Mouse (Mus musculus) adrenal gland, adult (tissue): ENCODE data around the gene Ddb2.

Source experiments
- DNase-seq, 2 experiments: peaks; one replicate each; pipeline ENCODE4 v3.0.0; 2022 to 2023; ENCODE audit warnings: low spot score in 1 of 2; ENCODE audit not compliant: inconsistent age in 2 of 2

Ddb2 gene

GRCm38 (mm10) chr2:91196577-91197001 lies 40.2 kb downstream of the Ddb2 start:
- peak; percentile 24 to 49 for DNase-seq

- peak; percentile 86 to 92 for DNase-seq
Measured at GRCm38 (mm10) chr2:91194624-91195332, 42.0 kb downstream of the Ddb2 start.

GRCm38 (mm10) chr2:91190501-91190900 lies 46.3 kb downstream of the Ddb2 start:
- no peak for DNase-seq

- no peak for DNase-seq
Measured at GRCm38 (mm10) chr2:91187431-91187830, 49.4 kb downstream of the Ddb2 start.

- no peak for DNase-seq
Measured at GRCm38 (mm10) chr2:91186208-91186607, 50.6 kb downstream of the Ddb2 start.

- DNase-seq = peak; percentile 30 to 55
Measured at GRCm38 (mm10) chr2:91183711-91184405, 52.9 kb downstream of the Ddb2 start, which contains the start of gene Madd. Madd (minus strand) TSS chr2:91183837.

GRCm38 (mm10) chr2:91183148-91183513 lies 53.7 kb downstream of the Ddb2 start:
- DNase-seq = peak; percentile 93 to 97

- DNase-seq = peak in 1 of 2 experiments; percentile 82
Measured at GRCm38 (mm10) chr2:91182405-91183147, 54.2 kb downstream of the Ddb2 start.

- peak; percentile 52 to 69 for DNase-seq
Measured at GRCm38 (mm10) chr2:91182016-91182404, 54.8 kb downstream of the Ddb2 start.

- no peak for DNase-seq
Measured at GRCm38 (mm10) chr2:91180706-91181105, 56.1 kb downstream of the Ddb2 start.

- DNase-seq = no peak
Measured at GRCm38 (mm10) chr2:91179825-91180224, 57.0 kb downstream of the Ddb2 start.

- DNase-seq = no peak
Measured at GRCm38 (mm10) chr2:91176234-91176633, 60.5 kb downstream of the Ddb2 start.

- DNase-seq = no peak
Measured at GRCm38 (mm10) chr2:91175490-91175889, 61.3 kb downstream of the Ddb2 start.

- no peak for DNase-seq
Measured at GRCm38 (mm10) chr2:91169587-91170322, 67.0 kb downstream of the Ddb2 start.

- no peak for DNase-seq
Measured at GRCm38 (mm10) chr2:91167629-91168028, 69.2 kb downstream of the Ddb2 start.

GRCm38 (mm10) chr2:91164991-91165390 lies 71.8 kb downstream of the Ddb2 start:
- no peak for DNase-seq

- no peak for DNase-seq
Measured at GRCm38 (mm10) chr2:91163532-91163931, 73.2 kb downstream of the Ddb2 start.

GRCm38 (mm10) chr2:91162952-91163351 lies 73.8 kb downstream of the Ddb2 start:
- DNase-seq = no peak
